Mouse (Mus musculus): ENCODE data around the gene Cenpn.
A peak's percentile ranks its signal among the peaks of the same experiment; 100 is the strongest.

Gene Cenpn

DNA sequence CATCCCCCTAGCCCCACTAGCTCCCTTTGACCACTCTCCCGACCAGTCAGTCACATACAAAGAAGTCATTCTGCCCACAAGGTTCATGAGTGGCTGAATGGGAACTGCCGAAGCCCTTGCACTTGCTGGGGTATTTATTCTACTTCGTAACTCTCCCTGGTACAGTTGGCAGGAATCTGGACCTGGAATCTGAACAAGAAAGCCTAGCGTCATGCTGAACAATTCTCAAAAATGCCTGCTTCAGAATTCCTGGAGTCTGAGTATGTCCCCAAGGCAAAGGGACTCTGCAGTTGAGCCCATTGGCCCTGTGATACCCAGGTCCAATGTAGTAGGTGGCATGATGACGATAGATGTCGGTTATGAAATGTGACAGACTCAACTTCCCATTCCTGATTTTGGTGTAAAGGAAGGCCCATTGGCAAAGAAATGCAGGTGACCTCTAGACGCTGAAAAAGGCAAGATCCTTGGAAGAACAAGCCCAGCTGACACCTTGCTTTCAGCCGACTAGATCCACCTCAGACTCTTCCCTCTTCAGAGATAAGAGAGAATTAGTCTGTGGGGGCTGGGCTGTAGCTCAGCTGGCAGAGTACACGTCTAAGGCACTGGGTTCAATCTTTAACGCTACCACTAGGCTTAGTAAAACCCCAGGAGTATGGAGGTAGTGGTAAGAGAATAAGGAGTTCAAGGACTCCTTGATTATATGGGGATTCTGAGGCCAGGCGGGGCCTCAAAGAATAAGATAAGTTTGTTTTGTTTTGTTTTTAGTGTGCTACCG, 20.9 kb downstream of the Cenpn start:
- no peak for DNase-seq (ENCODE audit: low read depth, low spot score)

DNA sequence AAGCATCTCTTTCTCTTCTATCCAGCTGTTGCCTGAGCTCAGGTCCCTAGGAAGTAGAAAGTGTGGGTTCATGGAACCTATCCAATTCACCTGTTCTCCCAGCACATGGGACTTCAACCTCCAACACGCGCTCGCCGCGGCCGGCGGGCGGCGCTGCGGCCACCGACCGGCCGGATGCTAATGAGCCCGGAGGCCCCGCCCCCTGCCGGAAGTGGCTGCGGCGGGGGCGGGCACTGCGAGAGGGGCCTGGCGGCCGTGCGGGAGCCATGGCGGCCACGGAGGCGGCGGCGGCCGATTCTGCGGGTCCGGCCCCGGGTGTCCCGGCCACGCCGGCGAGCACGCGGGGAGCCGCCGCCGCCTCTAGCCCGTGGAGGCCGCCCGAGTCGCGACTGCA, 21.6 kb downstream of the Cenpn start, which contains the start of gene Atmin:
Gene Atmin, plus strand, starts transcription at position 233 of the 394 bp plus-strand sequence.
- DNase-seq (ENCODE audit: low read depth, low spot score) = peak; percentile 84

DNA sequence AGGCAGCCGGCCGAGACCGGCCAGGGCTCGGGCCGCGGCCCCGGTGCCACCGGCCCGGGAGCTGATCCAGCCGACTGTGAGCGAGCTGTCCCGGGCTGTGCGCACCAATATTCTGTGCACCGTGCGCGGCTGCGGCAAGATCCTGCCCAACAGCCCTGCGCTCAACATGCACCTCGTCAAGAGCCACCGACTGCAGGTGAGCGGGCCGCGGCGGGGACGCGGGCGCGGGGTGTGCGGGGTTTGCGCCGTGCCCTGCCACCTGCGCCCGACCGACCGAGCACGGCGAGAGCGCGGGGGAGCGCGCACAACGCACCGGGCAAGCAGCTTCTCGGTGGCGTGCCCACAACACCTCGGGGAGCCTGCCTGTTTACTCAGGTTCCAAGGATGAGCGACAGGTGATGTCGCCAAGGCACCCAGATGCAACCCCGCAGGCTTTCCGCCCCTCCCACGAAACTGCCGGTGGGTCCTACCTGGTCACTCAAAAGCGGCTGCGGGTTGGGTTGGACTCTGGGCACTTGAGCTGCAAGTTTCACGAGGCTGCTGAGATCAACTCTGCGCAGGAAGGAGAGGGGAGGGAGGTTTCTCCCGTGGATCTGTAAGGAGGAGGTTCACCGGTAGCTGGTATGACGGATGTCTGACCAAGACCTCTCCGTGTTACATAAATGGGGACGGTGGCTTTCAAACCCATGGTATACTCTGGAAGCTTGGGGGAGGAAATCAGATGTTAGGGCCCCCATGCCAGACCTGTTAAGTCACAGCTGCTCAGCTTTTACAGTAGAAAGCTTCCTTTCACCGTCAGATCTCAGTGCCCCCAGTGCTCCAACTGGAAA, 22.2 kb downstream of the Cenpn start:
- no peak for DNase-seq (ENCODE audit: low read depth, low spot score)

DNA sequence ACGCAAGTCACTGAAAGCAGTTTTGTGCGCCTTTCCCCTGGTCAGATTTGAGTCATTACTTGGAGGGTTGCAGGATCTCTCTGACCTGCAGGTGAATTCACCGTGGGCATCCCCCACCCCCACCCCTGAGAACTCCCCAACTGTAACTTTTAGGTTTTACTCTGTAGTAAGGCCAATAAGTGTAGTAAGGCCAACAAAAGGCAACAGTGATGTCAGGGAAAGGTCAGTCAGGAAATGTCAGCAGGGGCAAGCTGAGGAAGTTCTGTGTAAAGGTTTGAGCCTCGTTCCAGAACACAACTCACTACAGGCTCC, 22.8 kb downstream of the Cenpn start:
- no peak for DNase-seq (ENCODE audit: low read depth, low spot score)

DNA sequence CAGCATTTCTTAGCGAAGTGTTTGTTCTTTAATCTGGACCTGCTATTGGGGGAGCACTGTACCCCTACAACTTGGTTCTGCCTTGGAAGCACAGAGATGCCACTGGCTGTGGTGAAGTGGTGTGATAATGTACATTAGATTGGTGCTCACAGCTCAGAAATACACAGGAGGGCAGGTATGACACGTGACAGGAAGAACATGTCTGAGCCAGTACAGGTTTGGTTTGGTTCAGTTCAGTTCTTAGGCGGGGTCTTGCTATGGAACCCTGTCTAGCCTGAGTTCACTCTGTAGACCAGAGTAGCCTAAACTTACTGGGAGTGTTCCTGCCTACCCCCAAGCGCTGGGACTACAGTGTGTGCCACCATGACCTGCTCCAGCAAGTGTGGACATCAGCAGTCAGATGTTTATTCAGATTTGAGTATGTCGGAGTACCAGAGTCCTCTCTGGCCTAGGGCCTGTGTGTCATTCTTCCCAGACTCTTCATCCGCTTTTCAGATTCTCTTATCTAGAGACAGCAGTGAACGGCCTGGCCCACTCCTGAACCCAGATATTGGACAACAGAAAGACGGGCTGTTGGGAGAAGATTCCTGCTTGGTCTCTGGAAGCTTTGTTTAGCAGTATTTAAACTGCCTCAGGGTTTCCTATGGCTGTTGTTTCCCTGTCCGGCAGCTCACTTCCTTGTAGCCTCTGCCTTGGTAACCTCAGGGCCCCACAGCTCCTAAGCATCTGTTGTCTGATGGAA, 23.8 kb downstream of the Cenpn start:
- no peak for DNase-seq (ENCODE audit: low read depth, low spot score)

DNA sequence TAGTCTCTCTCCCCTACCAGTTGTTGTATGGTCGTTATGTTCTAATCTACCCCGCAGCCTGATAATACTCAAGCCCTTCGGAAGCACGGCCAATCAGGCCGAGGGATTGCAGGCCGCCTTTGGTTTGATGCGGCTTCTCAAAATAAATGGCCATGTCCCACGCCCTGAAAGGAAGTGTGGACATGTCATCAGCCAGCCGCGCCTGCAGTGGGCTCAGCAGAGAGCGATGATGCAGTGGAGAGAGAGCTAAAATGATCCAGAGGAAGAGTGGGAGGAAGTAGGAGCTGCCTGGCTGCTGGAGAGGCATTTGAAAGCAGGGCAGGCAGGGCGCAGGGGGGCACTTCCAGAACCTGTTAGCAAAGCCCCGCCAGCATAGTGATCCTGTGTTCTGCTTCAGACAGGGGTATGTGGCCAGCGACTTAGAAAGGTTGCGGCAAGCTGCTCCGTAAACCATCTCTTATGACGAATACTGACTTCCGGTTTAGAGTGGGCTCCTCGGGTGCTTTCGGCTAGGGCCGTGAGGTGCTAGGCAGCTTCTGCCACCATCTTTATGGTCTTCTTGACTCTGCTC, 24.8 kb downstream of the Cenpn start:
- no peak for DNase-seq (ENCODE audit: low read depth, low spot score)

DNA sequence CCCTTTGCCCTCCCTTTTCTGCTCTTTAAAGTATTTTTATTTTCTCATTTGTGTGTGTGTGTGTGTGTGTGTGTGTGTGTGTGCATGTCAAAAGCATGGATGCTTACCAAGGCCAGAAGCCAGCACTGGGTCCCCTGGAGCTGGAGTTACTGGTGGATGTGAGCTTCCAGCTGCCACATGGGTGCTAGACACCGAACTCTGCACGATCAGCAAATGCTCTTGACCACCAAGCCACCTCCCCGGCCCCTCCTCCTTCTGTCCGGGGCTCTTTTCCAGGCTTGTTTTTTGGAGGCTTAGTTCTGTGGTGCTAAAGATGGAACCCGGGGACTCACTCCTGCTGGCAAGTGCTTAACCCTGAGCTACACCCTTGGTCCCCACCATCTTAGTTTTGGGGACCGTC, 25.3 kb downstream of the Cenpn start:
- no peak for DNase-seq (ENCODE audit: low read depth, low spot score)

DNA sequence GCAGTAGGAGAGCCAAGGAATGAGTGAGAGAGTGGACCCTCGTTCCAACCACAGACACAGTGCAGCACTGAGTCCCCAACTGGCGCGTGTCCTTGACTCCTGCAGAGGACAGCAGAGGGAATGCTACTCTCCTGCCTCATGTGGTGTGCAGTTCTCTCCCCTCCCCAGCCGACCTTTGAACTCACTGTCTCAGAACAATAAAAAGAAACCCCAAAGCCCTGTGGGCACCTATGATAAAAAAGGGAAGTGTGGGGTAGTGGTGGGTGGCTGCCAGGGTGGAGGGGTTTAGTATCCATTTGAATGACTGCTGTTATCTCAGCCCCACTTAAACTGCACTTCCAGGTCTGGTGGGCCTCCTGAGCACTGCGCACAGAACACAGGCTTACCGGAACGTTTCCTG, 26.1 kb downstream of the Cenpn start:
- DNase-seq (ENCODE audit: low read depth, low spot score) = no peak

DNA sequence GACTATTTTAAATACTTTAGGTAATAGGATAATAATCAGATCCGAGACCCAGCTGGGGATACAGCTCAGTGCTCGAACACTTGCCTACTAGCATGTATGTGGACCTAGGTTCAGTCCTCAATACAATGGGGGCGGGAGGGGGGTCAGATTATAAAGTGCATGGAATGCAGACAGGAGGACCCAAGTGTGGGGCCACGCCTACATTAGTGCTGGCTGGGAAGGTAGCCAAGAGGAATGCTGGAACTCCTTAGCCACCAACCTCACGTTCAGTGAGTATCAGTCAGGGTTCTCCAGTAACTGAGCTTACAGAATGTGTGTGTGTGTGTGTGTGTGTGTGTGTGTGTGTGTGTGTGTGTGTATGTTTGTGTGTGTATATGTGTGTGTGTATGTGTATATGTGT, 29.8 kb downstream of the Cenpn start:
- no peak for DNase-seq (ENCODE audit: low read depth, low spot score)

DNA sequence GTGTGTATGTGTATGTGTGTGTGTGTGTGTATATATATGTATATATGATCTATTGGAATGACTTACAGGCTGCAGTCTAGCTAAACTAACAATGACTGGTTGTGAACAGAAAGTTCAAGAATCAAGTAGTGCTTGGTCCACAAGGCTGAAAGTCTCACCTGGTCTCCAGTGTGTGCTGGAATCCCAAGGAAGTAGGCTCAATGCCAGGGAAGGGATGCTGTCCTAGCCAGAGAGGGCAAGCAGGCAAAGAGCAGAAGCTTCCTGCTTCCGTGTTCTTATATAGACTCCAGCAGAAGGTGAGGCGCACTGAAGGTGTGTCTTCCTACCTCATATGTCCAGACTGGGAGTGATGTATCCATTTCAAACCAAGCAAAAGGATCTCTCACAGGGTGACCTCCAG, 30.2 kb downstream of the Cenpn start:
- DNase-seq (ENCODE audit: low read depth, low spot score) = no peak

DNA sequence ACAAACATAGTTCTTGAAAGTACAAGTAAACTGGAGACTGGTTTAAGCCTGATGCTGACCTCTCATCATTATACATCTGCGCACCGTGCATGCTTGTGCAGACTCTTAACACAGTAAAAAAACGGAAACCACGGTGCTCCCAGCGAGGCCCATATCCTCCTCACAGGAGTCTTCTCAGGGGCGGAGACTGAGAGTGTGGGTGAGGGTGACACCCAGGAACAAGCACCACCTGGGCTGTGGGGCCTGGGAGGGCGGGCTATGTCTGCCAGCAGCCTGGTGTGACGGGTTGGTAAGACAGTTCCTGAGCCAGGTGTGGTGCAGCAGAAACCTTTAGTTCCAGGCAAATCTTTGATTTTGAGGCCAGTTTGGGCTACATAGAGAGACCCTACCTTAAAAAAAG, 30.9 kb downstream of the Cenpn start:
- DNase-seq (ENCODE audit: low read depth, low spot score) = no peak

DNA sequence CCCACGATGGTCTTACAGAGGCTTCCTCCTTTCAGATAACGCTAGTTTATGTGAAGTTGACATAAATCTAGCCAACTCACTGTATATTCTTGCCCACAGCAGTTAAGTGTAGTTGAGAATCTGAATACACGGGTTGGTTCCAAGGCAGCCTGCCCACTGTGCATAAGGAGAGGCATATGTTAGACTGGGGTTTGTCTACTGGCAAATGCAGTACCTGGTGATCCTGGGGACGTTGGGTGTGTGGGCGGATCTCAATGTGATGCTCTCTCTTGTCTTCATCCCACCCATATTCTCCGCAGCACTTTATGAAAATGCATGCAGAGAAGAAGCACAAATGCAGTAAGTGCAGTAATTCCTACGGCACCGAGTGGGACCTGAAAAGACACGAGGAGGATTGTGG, 32.9 kb downstream of the Cenpn start:
- no peak for DNase-seq (ENCODE audit: low read depth, low spot score)

DNA sequence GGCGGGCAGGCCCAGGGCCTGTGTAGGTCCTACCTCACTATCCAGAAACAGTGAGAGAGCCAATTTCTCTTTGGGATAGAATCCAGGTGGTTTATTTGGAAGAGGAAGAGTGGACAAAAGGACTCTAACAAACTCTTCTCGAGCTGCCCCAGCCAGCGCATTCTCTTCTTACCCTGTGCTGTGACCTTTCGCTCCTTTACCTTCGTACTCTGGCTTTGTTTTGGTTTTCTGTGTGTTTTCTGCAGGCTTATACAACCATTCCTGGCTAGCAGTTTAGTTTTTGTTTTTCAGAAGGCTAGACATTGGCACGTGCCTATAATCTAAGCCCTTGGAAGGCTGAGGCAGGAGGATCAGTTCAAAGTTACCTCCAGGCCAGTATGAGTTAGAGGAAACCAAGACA, 48.0 kb downstream of the Cenpn start:
- no peak for DNase-seq (ENCODE audit: low read depth, low spot score)

DNA sequence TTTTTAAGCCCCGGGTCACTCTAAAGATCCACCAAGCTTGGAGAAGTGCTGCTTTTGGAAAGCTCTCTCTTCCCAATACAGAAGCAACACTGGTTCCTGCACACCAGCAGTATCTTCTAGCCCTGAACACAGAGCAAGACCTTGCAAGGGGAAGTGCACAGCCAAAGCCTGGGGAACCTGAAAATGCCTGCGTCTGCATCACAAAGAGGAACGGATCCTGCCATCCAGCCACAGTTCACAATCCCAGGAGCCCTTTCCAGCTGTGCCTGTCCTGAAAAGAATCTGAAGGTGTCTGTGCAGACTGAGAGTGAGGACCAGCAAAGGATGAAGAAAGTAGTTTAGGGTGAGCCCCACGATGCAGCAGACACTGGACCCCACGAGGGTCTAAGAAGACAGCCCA, 53.5 kb downstream of the Cenpn start:
- no peak for DNase-seq (ENCODE audit: low read depth, low spot score)

DNA sequence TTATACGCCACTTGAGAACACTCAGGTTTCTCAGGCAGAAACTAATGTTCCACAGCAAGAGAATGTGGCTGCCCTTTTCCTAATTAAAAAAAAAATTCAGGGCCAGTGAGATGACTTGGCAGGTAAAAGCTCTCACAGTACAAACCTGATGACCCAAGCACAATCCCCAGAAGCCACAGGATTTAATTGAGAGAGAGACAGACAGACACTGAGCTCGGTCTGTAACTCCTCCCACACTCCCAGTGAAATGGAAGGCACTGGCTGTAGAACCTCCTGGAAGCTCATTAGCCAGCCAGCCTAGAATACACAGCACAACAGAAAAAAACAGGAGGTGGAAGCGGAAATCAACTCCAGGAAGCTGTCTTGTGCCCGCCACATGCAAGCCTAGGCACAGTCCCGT, 54.1 kb downstream of the Cenpn start:
- DNase-seq (ENCODE audit: low read depth, low spot score) = no peak

DNA sequence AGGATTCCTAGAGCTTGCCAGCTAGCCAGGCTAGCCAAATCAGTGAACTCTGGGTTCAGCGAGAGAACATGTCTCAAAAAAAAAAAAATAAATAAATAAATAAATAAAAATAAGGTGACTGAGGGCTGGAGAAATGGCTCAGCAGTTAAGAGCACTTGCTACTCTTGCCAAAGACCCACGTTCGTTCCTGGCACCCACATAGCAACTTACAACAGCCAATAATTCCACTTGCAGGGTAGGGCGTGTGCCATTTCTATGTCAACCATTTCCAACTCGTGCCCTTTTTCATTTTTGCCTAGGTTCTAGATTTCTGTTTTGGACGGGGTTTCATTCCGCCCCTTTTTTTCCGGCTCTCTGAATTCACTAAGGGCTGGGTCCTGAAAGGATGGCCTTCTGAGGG, 56.5 kb downstream of the Cenpn start:
- DNase-seq (ENCODE audit: low read depth, low spot score) = no peak

DNA sequence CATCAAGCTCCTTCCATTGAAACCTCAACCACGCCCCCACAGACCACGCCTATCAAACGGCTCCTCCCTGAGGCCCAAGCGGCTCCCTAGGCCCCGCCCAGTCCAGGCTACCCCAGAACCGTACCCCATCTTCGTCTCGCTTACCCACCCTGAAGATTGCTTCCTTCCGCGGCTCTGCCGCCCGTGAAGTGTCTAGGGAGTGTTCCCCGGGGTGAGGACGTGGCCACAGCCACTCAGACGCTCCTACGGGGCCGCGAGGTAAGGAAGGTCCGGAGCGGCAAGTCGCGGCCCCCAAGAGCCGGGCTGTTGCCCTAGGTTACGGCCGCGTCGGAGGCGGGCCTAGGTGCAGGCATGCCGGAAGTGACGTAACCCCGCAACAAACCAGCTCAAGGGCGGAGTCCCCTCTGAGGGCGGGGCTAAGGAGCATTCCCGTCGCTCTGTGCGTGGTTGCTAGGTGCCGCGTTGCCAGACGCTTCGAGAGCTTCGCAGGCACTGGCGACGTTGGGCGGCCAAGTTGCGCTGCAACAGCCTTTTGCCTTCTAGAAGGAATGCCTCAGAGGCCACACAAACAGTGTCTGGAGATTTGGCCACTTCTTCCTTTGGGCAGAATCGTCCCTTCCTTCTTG, 57.2 kb downstream of the Cenpn start, which contains the start of gene 1700030J22Rik:
Gene 1700030J22Rik, minus strand, starts transcription at position 329 of the 626 bp plus-strand sequence.
- DNase-seq (ENCODE audit: low read depth, low spot score) = peak; percentile 97

DNA sequence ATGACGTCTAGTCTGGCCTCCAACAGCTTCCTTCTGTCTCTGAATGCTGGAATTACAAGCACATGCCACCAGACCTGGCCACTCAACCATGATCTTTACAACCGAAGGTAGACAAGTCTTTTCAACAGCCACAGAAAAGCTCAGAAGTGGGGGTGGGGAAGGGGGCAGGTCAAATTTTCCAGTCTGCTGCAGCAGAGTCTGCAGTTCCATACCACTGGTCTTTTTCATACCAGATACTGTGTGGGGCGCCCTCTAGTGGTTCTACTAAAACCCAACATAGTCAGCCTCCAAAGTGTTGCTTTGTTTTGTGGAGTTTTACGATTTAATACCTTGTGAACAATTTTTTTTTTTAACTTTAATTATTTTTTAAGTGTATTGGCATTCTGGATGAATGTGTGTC, 58.6 kb downstream of the Cenpn start:
- peak; percentile 54 for DNase-seq (ENCODE audit: low read depth, low spot score)

DNA sequence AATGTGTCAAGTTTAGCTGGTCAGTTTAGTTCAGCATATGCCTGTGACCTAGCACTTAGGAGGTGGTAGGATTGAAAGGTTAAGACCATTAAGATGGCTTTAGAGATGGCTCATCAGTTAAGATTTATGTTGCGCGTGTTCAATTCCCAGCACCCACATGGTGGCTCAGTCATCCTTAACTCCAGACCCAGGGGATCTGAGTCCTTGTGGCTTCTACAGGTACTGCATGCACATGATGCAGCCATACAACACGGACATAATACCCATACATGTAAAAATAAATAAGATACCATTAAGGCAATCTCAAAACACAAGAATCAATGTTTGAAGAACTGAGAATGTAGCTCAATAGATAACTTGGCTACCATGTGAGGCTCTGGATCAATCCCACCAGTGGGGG, 68.3 kb downstream of the Cenpn start:
- DNase-seq (ENCODE audit: low read depth, low spot score) = no peak

All from retina, postnatal 7 days (tissue).